Mouse (Mus musculus): ENCODE data around the gene Ndufb8. TPM values are rescaled to one million over a fixed set of nuclear protein-coding genes. Genes with fewer than 3 reads are reported as not detected.

Gene Ndufb8
- total RNA-seq, 2 experiments from 2014 or later = 390 to 404 TPM

- intact Hi-C loops (cut with DNase I) = no loop called here
- DNase-seq (ENCODE audit: extremely low spot score in 1 of 2, low spot score in 2 of 2) = no peak
These were observed 12.5 kb downstream of the Ndufb8 start for GRCm38 (mm10) chr19:44542694-44543178.

- intact Hi-C loops (cut with DNase I) = loop anchor here (10.0 kb wide), 2 partner anchors 63 to 353 kb away; no protein-coding TSS in a partner anchor
- no peak for DNase-seq (ENCODE audit: extremely low spot score in 1 of 2, low spot score in 2 of 2)
These were observed 17.8 kb downstream of the Ndufb8 start for GRCm38 (mm10) chr19:44537416-44537815.

- no peak for DNase-seq (ENCODE audit: extremely low spot score in 1 of 2, low spot score in 2 of 2)
- intact Hi-C loops (cut with DNase I) = loop anchor here (10.0 kb wide), 2 partner anchors 61 to 351 kb away; no protein-coding TSS in a partner anchor
These were observed 19.9 kb downstream of the Ndufb8 start for GRCm38 (mm10) chr19:44535376-44535775.

- intact Hi-C loops (cut with DNase I) = loop anchor here (10.0 kb wide), 2 partner anchors 55 to 345 kb away; no protein-coding TSS in a partner anchor
- no peak for DNase-seq (ENCODE audit: extremely low spot score in 1 of 2, low spot score in 2 of 2)
These were observed 25.2 kb downstream of the Ndufb8 start for GRCm38 (mm10) chr19:44530018-44530417.

GRCm38 (mm10) chr19:44525551-44526205 is 29.6 kb downstream of the Ndufb8 start:
- intact Hi-C loops (cut with DNase I) = no loop called here
- no peak for DNase-seq (ENCODE audit: extremely low spot score in 1 of 2, low spot score in 2 of 2)

- intact Hi-C loops (cut with DNase I) = no loop called here
- peak in 1 of 2 experiments; percentile 45 for DNase-seq (ENCODE audit: extremely low spot score in 1 of 2, low spot score in 2 of 2)
These were observed 36.1 kb downstream of the Ndufb8 start for GRCm38 (mm10) chr19:44519152-44519551.

GRCm38 (mm10) chr19:44517996-44518768 is 37.1 kb downstream of the Ndufb8 start:
- DNase-seq (ENCODE audit: extremely low spot score in 1 of 2, low spot score in 2 of 2) = no peak
- intact Hi-C loops (cut with DNase I) = no loop called here

- no peak for DNase-seq (ENCODE audit: extremely low spot score in 1 of 2, low spot score in 2 of 2)
- intact Hi-C loops (cut with DNase I) = no loop called here
These were observed 39.5 kb downstream of the Ndufb8 start for GRCm38 (mm10) chr19:44515769-44516168.

GRCm38 (mm10) chr19:44514521-44515451 is 40.5 kb downstream of the Ndufb8 start:
- no peak for DNase-seq (ENCODE audit: extremely low spot score in 1 of 2, low spot score in 2 of 2)
- intact Hi-C loops (cut with DNase I) = no loop called here

GRCm38 (mm10) chr19:44513921-44514482 is 41.2 kb downstream of the Ndufb8 start:
- DNase-seq (ENCODE audit: extremely low spot score in 1 of 2, low spot score in 2 of 2) = no peak
- intact Hi-C loops (cut with DNase I) = no loop called here

GRCm38 (mm10) chr19:44513054-44513833 is 42.0 kb downstream of the Ndufb8 start:
- intact Hi-C loops (cut with DNase I) = no loop called here
- DNase-seq (ENCODE audit: extremely low spot score in 1 of 2, low spot score in 2 of 2) = no peak

- intact Hi-C loops (cut with DNase I) = no loop called here
- DNase-seq (ENCODE audit: extremely low spot score in 1 of 2, low spot score in 2 of 2) = no peak
These were observed 42.6 kb downstream of the Ndufb8 start for GRCm38 (mm10) chr19:44512601-44513000.

- DNase-seq (ENCODE audit: extremely low spot score in 1 of 2, low spot score in 2 of 2) = no peak
- intact Hi-C loops (cut with DNase I) = no loop called here
These were observed 43.6 kb downstream of the Ndufb8 start for GRCm38 (mm10) chr19:44511451-44512231.

GRCm38 (mm10) chr19:44510534-44511175 is 44.6 kb downstream of the Ndufb8 start:
- DNase-seq (ENCODE audit: extremely low spot score in 1 of 2, low spot score in 2 of 2) = no peak
- intact Hi-C loops (cut with DNase I) = no loop called here

GRCm38 (mm10) chr19:44502741-44503140 is 52.5 kb downstream of the Ndufb8 start:
- intact Hi-C loops (cut with DNase I) = no loop called here
- no peak for DNase-seq (ENCODE audit: extremely low spot score in 1 of 2, low spot score in 2 of 2)

GRCm38 (mm10) chr19:44501925-44502324 is 53.3 kb downstream of the Ndufb8 start:
- intact Hi-C loops (cut with DNase I) = no loop called here
- DNase-seq (ENCODE audit: extremely low spot score in 1 of 2, low spot score in 2 of 2) = no peak

GRCm38 (mm10) chr19:44500240-44500639 is 55.0 kb downstream of the Ndufb8 start:
- DNase-seq (ENCODE audit: extremely low spot score in 1 of 2, low spot score in 2 of 2) = no peak
- intact Hi-C loops (cut with DNase I) = no loop called here
